Mouse (Mus musculus) left cerebral cortex, adult 2 months (tissue): ENCODE data around the gene Hspb2. TPM values are rescaled to one million over a fixed set of nuclear protein-coding genes. Genes with fewer than 3 reads are reported as not detected.

Source experiments
- DNase-seq, 2 experiments: peaks; one replicate each; pipeline ENCODE4 v3.0.0; 2021 to 2022; ENCODE audit warnings: low spot score in 2 of 2, mixed read lengths in 1 of 2; ENCODE audit errors: extremely low spot score in 1 of 2
- H3K27ac ChIP-seq: fragments of 200-600 bp; 2 replicates; pipeline ENCODE4 v1.8.1; 2022
- H3K4me3 ChIP-seq: fragments of 200-600 bp; 2 replicates; pipeline ENCODE4 v1.8.1; 2022
- CTCF ChIP-seq: fragments of 200-600 bp; IDR thresholded peaks from 2 replicates; pipeline ENCODE4 v1.8.1; 2022; ENCODE audit warnings: antibody characterized with exemption, mild to moderate bottlenecking, moderate library complexity
- intact Hi-C: fragments of 180-260 bp; cut with DNase I; formaldehyde crosslinking; loops from one replicate; pipeline ENCODE4 v1.15.1; 2025
- total RNA-seq, 2 experiments: library from RNA; stranded (reverse); gene quantifications; 2 replicates each; pipeline ENCODE4 v1.2.3; 2021

Gene Hspb2
- total RNA-seq, 2 experiments from 2014 or later = 1.4 to 1.5 TPM

DNA sequence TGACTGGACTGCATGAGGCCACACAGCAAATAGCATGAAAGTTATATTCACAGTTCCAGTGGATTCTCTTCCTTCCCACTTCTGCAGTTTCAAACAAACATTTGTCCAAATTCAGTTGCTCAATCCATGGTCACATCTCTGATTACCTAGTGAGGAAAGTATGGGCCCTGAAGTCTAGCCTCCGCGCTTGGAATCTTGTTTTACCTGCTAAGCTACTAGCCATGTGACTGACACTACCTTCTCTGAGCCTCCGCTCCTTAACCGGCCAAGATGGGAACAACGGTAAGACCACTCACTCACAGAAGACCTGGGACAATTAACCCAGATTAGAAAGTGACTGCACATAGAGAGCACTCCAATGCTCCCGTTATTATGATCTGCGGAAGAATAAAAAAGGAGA lies 6.3 kb downstream of the Hspb2 start:
- DNase-seq = no peak
- 0 out of 2 replicates have a peak overlapping the region, but pooled peaks have one; percentile 1 for H3K27ac ChIP-seq
- intact Hi-C loops = no loop called here
- TF ChIP-seq CTCF = no peak
- H3K4me3 ChIP-seq = peak overlapping the region; percentile 38

GRCm38 (mm10) chr9:50742744-50743143 lies 9.4 kb downstream of the Hspb2 start:
- intact Hi-C loops = no loop called here
- Histone ChIP-seq H3K4me3 (no peak overlapping the region), H3K27ac (no peak overlapping the region)
- no peak for TF ChIP-seq CTCF
- DNase-seq = no peak

DNA sequence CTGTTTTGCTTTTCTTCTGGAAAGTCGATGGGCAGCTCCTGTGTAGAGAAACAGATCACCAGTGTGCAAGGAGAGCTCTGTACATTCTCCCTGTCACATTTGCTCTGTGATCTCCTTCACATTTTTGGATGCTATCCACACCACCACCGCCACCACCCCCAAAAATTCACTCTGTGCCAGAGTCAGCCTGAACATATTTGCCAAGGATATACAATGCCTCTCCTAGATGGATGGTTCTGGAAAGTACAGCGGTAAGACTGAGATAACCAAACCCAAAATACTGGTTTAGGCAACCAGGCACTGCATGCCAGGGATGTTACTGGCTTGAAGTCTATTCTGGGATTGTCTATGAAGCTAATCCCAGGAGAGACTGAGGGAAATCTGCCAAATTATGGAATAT lies 9.9 kb downstream of the Hspb2 start:
- intact Hi-C loops = no loop called here
- TF ChIP-seq CTCF = no peak
- no peak overlapping the region for H3K4me3 ChIP-seq
- no peak overlapping the region for H3K27ac ChIP-seq
- DNase-seq = no peak

DNA sequence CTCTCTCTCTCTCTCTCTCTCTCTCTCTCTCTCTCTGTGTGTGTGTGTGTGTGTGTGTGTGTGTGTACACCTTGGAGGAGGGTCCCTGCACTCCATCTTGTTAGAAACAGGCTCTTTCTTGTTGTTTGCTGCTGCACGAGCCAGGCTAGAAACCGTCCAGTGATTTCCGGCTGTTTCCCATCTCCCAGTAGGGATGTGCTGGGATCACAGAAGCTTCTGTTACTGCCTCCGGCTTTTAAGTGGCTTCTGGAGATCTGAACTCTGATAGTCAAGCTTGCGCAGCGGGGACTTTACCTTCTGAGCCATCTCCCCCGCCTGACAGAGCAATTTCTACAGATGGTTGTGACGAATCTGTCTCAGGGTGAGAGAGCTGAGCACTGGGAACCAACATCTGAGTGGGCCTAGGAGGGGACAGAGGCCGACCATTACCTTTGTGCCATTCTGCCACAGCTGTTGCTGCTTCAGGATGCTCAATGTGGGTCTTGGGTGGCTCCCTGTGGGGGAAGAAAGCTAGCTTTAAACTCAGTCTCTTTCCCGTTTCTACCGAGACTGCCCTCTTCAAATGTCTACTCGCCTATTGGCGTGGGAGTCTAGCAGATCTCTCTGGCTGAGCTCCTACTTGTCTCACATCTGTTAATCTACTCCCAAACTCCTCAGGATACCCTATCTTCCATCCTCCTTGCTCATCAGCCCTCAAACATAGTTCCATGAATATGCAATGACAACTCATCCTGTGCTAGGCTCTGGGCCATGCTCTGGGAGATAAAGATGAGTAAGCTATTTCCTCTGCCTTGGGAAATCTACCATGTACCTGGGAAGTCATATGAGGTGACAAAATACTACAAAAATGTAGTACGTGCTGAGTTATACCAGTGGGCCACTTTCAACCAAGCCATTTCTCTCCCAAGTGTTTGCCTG lies 11.0 kb downstream of the Hspb2 start:
- no peak overlapping the region for H3K27ac ChIP-seq
- no peak for DNase-seq
- intact Hi-C loops = no loop called here
- H3K4me3 ChIP-seq = no peak overlapping the region
- TF ChIP-seq CTCF = no peak

DNA sequence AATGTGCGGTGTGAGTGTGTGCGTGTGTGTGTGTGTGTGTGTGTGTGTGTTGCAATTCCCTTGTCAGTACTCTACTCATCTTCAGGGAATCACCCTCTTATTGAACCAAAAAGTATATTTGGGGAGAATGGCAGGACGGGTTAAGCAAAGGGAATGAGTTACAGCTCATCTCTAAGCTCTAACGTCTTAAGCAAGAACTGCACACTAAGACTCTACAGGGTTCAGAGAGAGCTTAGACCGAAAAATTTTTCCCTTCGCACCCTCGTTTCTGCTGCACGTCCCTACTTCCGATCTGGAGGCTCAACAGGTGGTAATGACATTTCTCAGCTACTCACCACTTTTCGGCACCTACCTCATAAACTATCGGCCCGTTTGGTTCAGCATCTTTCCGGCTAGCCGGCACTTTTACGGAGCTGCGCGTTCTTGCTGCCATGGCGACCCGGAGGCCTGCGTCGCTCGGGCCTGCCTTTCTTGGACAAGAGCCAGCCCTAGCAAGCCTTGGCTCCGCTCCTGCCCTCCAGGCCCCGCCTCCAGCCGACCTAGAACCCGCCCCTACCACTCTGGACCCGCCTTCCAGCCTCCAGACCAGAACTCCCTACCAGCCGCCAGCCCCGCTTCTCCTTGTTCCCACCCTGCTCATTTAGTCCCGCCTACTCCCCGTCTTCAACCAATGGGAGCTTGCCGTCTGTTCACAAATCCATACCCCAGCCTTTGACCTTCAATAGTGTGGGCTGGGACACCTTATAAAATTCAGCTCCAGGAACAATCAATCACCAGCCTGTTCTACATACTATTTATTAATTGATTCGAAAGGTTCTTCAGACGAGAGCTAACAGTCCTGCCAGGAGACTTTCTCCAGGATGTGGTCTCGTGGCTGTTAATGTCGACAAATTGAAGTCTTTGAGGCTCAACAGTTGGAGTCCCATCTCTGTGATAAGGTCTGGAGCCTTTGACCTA lies 13.0 kb downstream of the Hspb2 start, which contains the start of gene Dixdc1:
Dixdc1 (minus strand) TSS at position 604 of the 957 bp plus-strand sequence.
- no peak within 1 kb of the TSS for H3K27ac ChIP-seq
- H3K4me3 ChIP-seq = peak within 1 kb of the TSS; percentile 49
- intact Hi-C loops = no loop called here
- no peak for TF ChIP-seq CTCF
- peak; percentile 87 to 91 for DNase-seq

- no peak overlapping the region for H3K4me3 ChIP-seq
- H3K27ac ChIP-seq = no peak overlapping the region
- intact Hi-C loops = loop anchor here (2.0 kb wide), 2 partner anchors 26 to 36 kb away; no protein-coding TSS in a partner anchor
- DNase-seq = peak; percentile 43 to 46
- peak; percentile 83 for TF ChIP-seq CTCF
Measured at GRCm38 (mm10) chr9:50734989-50735388, 17.2 kb downstream of the Hspb2 start.

DNA sequence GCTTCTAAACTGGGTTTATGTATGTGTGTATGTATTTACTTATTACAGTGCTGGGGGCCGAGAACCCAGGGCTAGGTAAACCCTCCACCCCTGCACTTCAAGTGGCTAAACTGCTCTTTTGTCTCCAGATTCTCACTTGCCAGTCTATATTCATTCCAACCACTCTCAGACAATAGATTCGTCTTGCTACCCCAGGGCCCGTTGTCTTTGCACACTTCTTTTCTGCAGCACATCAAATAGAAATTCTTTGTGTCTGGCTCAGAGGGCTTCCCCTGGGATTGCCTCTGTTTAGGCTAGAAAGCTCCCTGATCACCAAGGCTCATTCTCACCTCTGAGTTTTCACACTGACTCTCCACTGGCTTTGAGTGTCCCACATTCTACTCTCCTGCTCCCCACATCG lies 19.6 kb downstream of the Hspb2 start:
- Histone ChIP-seq H3K27ac (no peak overlapping the region), H3K4me3 (no peak overlapping the region)
- DNase-seq = no peak
- no peak for TF ChIP-seq CTCF
- intact Hi-C loops = no loop called here

DNA sequence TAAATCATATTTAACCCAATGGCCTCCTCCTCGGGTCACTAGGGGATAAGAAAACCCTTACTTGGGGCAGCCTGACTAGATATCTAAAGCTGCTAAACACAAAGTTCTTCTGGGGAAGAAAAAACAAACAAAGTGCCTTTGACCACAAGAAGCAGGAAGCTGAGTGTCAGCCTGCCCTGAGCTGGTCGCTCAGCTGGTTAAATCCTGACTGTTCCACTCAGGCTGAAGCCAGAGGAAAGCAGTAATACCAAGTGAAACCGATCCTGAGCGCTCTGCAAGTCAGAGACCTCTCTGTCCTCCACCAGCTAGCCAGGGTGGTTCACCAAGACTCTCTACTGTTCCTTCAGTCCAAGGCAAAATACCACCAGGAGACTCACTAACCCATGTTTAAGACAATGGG lies 22.6 kb downstream of the Hspb2 start:
- TF ChIP-seq CTCF = no peak
- Histone ChIP-seq H3K4me3 (no peak overlapping the region), H3K27ac (no peak overlapping the region)
- DNase-seq = no peak
- intact Hi-C loops = loop anchor here (5.0 kb wide), 1 partner anchor 38 kb away; the partner anchor contains the start of gene Fdxacb1

GRCm38 (mm10) chr9:50727925-50728651 lies 24.1 kb downstream of the Hspb2 start:
- intact Hi-C loops = loop anchor here (2.0 to 5.0 kb wide), 2 partner anchors 29 to 39 kb away; partner anchors contain the start of gene Fdxacb1
- peak; percentile 83 to 88 for DNase-seq
- Histone ChIP-seq H3K27ac (peak overlapping the region; percentile 84), H3K4me3 (peak overlapping the region; percentile 56)
- TF ChIP-seq CTCF = peak; percentile 4

DNA sequence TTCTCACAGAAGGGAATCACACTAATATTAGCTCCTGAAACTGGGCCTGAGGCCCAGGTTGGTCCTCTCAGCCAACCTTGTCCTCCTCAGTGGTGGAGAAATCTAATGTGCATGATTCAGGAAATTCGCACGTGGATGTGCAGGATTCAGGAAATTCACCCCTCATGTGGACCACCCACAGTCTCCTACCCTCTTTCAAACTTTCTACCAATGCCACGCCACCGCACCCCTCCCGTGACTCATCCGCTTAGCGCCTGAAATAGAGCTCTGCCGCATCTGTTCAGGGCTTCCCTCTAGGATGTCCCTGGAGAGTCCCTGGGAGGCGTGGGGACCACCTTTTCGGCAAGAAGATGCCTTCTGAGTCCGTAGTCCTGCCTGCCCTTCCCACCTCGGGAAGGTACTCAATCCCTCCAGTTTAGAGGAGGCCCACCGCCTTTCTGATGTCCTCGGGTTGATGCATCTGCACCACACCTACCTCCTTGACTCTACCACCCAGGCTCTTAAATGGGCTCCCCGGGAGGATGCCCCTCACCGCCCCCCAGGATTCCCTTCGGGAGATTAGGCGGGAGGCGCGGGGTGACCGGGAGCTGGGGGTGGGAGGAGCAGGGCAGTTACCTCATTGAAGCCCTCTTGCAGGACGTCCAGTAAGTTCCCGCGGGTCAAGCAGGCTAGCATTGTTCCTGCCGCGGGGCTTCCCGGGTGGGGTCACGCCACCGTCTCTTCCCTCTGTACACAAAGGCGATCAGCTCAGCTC lies 24.8 kb downstream of the Hspb2 start:
- H3K27ac ChIP-seq = peak overlapping the region; percentile 84
- peak; percentile 67 to 75 for DNase-seq
- TF ChIP-seq CTCF = no peak
- H3K4me3 ChIP-seq = peak overlapping the region; percentile 56
- intact Hi-C loops = loop anchor here (2.0 to 5.0 kb wide), 2 partner anchors 29 to 40 kb away; partner anchors contain the start of gene Fdxacb1
